Mouse (Mus musculus) embryo, embryonic 11.5 days (tissue): ENCODE measurements around the gene Cdk19.
"Not testable (repeated sequence)": the region's sequence is repeated elsewhere in the genome, so short reads cannot be mapped to it uniquely, and the experiment has no call there.

Experiments used
- DNase-seq: peaks from one replicate; pipeline ENCODE4 v3.0.0-alpha.2; 2012; ENCODE audit warnings: low read depth, low spot score

Cdk19 gene

DNA sequence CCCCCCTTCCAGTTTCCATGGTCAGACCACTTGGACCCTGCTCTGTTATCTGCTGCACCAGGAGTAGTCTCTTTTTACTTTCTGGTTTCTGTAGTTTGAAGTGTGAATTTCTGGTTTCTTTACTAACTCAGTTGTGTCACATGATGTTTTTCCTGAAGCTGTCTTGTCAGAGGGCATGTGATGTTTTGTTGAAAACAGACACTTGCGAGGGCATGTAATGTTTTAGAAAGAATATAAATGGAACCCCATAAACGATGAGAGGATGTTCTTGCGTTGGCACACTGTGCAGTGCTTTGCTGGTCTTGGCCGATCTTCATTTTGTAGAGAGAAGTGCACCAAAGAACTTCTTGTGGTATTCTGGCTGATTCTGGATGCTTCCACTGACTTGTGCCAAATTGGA, 46.8 kb downstream of the Cdk19 start:
- DNase-seq = no peak

GRCm38 (mm10) chr10:40393447-40394143, 54.2 kb downstream of the Cdk19 start:
- DNase-seq = no peak

- no peak for DNase-seq
These were observed 59.5 kb downstream of the Cdk19 start for GRCm38 (mm10) chr10:40398842-40399241.

DNA sequence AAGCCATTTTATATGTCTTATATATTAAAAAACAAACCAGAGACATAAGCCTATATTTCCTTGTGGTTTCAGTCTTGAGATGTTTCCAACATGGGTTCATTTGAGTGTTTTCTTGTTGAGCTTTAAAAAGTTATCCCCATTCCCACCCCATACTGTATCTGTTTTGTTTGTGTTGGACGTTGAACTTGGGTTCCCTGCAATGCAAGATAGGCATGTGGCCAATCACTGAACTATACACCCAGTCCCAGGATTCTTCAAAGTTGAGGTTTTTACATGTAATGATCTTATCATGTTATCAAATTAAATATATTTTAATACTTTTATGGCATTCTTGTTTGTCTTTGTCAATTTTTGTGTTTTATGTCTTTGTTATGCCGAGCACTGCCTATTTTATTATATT, 60.0 kb downstream of the Cdk19 start:
- no peak for DNase-seq

- DNase-seq = no peak
These were observed 60.9 kb downstream of the Cdk19 start for GRCm38 (mm10) chr10:40400293-40400692.

- DNase-seq = no peak
These were observed 67.3 kb downstream of the Cdk19 start for GRCm38 (mm10) chr10:40406655-40407054.

DNA sequence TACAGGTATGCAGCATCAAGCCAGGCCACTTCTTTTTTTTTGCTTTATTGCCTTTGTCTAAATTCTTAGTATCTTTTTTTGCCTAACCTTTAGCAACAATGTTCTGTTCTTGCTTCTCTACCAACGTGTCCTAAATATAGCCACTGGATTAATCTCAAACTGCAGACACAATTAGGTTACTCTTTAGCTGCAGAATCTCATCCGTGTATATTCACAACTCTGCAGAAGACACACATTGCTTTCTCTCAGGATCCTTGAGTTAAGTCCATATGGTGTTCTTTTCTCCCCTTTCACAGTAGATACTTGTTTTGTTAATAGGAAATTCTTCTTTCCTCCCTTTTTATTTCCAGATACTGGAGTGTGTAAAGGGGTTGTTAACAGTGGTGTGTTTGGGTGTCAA, 70.0 kb downstream of the Cdk19 start:
- DNase-seq = no peak

- DNase-seq = no peak
These were observed 72.0 kb downstream of the Cdk19 start for GRCm38 (mm10) chr10:40411370-40411769.

GRCm38 (mm10) chr10:40416944-40417343, 77.6 kb downstream of the Cdk19 start:
- no peak for DNase-seq

DNA sequence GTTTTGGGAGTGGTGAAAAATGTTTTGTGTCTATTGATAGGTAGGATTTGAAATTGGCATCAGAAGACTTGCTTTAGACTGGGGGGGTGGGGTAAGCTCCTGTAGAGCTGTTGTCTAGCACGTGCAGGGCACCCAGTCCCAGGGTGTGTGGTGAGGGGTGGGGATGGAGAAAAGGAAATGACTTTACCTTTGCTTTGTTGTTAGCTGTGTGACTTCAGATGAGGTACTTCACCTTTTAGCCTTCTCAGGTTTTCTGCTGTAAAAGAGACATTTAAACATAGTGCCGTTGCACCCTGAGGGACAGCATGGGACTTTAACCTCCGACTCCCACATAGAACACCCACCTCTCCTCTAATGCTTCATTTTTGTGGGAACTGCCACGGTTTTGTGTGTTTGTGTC, 80.5 kb downstream of the Cdk19 start:
- no peak for DNase-seq

- no peak for DNase-seq
These were observed 81.3 kb downstream of the Cdk19 start for GRCm38 (mm10) chr10:40420703-40421102.

GRCm38 (mm10) chr10:40421724-40422123, 82.4 kb downstream of the Cdk19 start:
- DNase-seq = no peak

GRCm38 (mm10) chr10:40422696-40423095, 83.3 kb downstream of the Cdk19 start:
- DNase-seq = no peak

- not testable (repeated sequence) for DNase-seq
These were observed 85.1 kb downstream of the Cdk19 start for GRCm38 (mm10) chr10:40424428-40424827.

GRCm38 (mm10) chr10:40425243-40426095, 86.1 kb downstream of the Cdk19 start:
- no peak for DNase-seq

DNA sequence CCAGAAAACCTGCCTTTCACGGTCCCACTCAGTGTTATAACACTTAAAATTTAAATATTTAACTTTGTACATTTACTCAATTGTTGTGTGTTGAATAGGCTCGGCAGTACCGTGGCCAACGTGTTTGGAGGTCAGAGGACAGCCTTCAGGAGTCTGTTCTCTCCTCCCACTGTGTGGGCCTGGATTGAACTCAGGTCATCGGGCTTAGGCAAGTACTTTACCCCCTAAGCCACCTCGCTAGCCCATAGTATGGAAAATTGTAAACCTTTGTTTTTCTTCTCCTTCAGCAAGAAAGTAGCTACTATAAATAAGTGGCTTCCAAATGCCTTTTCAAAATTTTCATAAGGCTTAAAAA, 86.7 kb downstream of the Cdk19 start:
- no peak for DNase-seq

GRCm38 (mm10) chr10:40428633-40429032, 89.3 kb downstream of the Cdk19 start:
- DNase-seq = no peak

GRCm38 (mm10) chr10:40429081-40429480, 89.7 kb downstream of the Cdk19 start:
- no peak for DNase-seq

- no peak for DNase-seq
These were observed 90.8 kb downstream of the Cdk19 start for GRCm38 (mm10) chr10:40430209-40430608.

GRCm38 (mm10) chr10:40431957-40432356, 92.6 kb downstream of the Cdk19 start:
- no peak for DNase-seq

DNA sequence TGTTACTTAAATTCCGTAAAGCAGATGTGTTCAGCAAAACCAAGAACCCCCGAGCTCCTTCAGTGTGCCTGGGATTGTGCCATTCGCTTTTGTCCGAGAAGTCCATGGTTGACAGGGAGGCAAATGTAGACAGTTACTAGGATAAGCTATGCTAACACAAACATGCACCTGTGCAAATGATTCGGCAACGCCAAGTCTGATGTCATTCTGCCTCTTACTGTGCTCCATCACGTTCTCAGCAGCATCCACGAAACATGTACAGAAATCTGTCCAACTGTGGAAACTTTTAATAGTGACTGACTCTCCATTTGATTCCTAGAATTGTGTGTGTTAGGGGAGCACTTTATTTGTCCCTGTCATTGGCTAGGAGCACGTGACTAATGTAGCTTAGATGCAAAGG, 93.0 kb downstream of the Cdk19 start:
- DNase-seq = no peak

DNA sequence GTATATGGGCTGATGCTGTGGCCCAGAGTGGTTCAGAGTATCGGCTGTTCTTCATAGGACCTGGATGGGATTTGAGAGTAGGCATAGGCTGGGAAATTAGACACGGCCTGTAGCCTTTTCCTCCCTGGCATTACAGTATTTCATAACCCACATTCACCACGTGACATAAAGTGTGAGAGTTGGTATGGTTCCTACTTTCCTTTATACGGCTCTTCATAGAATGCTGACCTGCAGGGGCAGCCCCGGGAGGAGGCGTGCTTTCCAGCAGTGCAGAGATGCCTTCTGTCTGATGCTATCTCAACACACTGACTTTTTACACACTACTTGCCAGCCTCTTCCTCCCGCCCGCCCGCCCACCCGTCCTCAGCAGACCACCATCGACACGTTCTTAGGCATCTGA, 96.0 kb downstream of the Cdk19 start:
- DNase-seq = no peak

DNA sequence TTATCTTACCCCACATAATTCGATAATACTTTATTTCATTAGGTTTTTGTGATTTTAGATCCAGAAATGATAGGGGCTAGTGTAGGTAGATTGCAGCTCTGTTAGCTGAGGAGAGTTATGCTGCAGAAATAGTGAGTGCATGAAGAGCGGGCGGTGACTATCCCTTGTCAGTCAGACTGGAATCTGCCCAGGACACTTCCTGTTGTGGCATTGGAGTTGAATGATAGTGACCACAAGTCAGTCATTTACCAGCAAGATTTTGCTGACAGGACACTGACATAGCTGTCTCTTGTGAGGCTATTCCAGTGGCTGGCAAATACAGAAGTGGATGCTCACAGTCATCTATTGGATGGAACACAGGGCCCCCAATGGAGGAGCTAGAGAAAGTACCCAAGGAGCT, 97.8 kb downstream of the Cdk19 start:
- no peak for DNase-seq
